Mouse (Mus musculus) megakaryocyte, adult 5-6 weeks (primary cell): ENCODE measurements around the gene Lamtor4. TPM values are rescaled to one million over a fixed set of nuclear protein-coding genes. Genes with fewer than 3 reads are reported as not detected.

Experiments used
- ATAC-seq: 2 replicates; pipeline ENCODE4 v1.8.0; 2016; ENCODE audit warnings: mild to moderate bottlenecking, inconsistent platforms; ENCODE audit not compliant: poor library complexity, severe bottlenecking
- total RNA-seq, 2 experiments: library from RNA; stranded (forward) in 1 of 2; stranded (reverse) in 1 of 2; fragments of 153-499, 151-499 nt in 1 of 2; fragments of 221-1000, 200-1000 nt in 1 of 2; gene quantifications; 2 replicates each; pipeline versions ENCODE4 v1.2.3 to v1.2.4; 2015 to 2017

Gene Lamtor4
- total RNA-seq, 2 experiments from 2014 or later: 97.6 to 187 TPM

- no peak for ATAC-seq
Observed at GRCm38 (mm10) chr5:138291638-138292037, 36.4 kb downstream of the Lamtor4 start.

- no peak for ATAC-seq
Observed at GRCm38 (mm10) chr5:138294158-138294557, 38.9 kb downstream of the Lamtor4 start.

GRCm38 (mm10) chr5:138299613-138300012 lies 44.3 kb downstream of the Lamtor4 start:
- ATAC-seq: no peak

Other genes starting within 250 kb of the Lamtor4 start
- not detected in 2 replicates for gene Smok3a, start 234.2 kb upstream of the Lamtor4 start, total RNA-seq (2015)
- gene Smok3a, start 234.2 kb upstream of the Lamtor4 start, total RNA-seq (2017): not detected in 2 replicates
- not detected in 2 replicates for gene Smok3b, start 234.1 kb upstream of the Lamtor4 start, total RNA-seq (2015)
- gene Smok3b, start 234.1 kb upstream of the Lamtor4 start, total RNA-seq (2017): not detected in 2 replicates
- gene Smok3c, start 202.3 kb upstream of the Lamtor4 start, total RNA-seq (2015): not detected in 2 replicates
- not detected in 2 replicates for gene Smok3c, start 202.3 kb upstream of the Lamtor4 start, total RNA-seq (2017)
- 16.1 TPM in 2 replicates for gene Zkscan1, start 170.4 kb upstream of the Lamtor4 start, total RNA-seq (2015)
- 13.1 and 14.2 TPM in 2 replicates for gene Zkscan1, start 170.4 kb upstream of the Lamtor4 start, total RNA-seq (2017)
- 10.3 and 12.2 TPM in 2 replicates for gene Zscan21, start 138.6 kb upstream of the Lamtor4 start, total RNA-seq (2015)
- gene Zscan21, start 138.6 kb upstream of the Lamtor4 start, total RNA-seq (2017): 7.2 and 7.7 TPM in 2 replicates
- 1.4 and 5.4 TPM in 2 replicates for gene Zfp113, start 99.7 kb upstream of the Lamtor4 start, total RNA-seq (2015)
- 2.0 and 3.5 TPM in 2 replicates for gene Zfp113, start 99.7 kb upstream of the Lamtor4 start, total RNA-seq (2017)
- gene Cops6, start 94.4 kb upstream of the Lamtor4 start, total RNA-seq (2015): 115 and 124 TPM in 2 replicates
- gene Cops6, start 94.4 kb upstream of the Lamtor4 start, total RNA-seq (2017): 34.7 and 37.8 TPM in 2 replicates
- 11.3 and 11.7 TPM in 2 replicates for gene Ap4m1, start 83.5 kb upstream of the Lamtor4 start, total RNA-seq (2015)
- 23.5 and 28.5 TPM in 2 replicates for gene Ap4m1, start 83.5 kb upstream of the Lamtor4 start, total RNA-seq (2017)
- gene Mcm7, start 83.1 kb upstream of the Lamtor4 start, total RNA-seq (2015): 114 and 128 TPM in 2 replicates
- gene Mcm7, start 83.1 kb upstream of the Lamtor4 start, total RNA-seq (2017): 184 and 191 TPM in 2 replicates
- gene Taf6, start 68.0 kb upstream of the Lamtor4 start, total RNA-seq (2015): 23.4 and 25.6 TPM in 2 replicates
- 28.5 and 41.1 TPM in 2 replicates for gene Taf6, start 68.0 kb upstream of the Lamtor4 start, total RNA-seq (2017)
- 24.0 and 25.5 TPM in 2 replicates for gene Cnpy4, start 68.0 kb upstream of the Lamtor4 start, total RNA-seq (2015)
- 41.7 and 48.3 TPM in 2 replicates for gene Cnpy4, start 68.0 kb upstream of the Lamtor4 start, total RNA-seq (2017)
- 5.3 and 6.5 TPM in 2 replicates for gene Mblac1, start 61.2 kb upstream of the Lamtor4 start, total RNA-seq (2015)
- gene Mblac1, start 61.2 kb upstream of the Lamtor4 start, total RNA-seq (2017): 4.6 and 5.8 TPM in 2 replicates
- gene Nxpe5, start 29.6 kb upstream of the Lamtor4 start, total RNA-seq (2015): 0.87 and 1.2 TPM in 2 replicates
- gene Nxpe5, start 29.6 kb upstream of the Lamtor4 start, total RNA-seq (2017): 1.4 and 2.0 TPM in 2 replicates
- 51.5 and 53.9 TPM in 2 replicates for gene BC037034, start 8.6 kb downstream of the Lamtor4 start, total RNA-seq (2015)
- 49.2 and 54.9 TPM in 2 replicates for gene BC037034, start 8.6 kb downstream of the Lamtor4 start, total RNA-seq (2017)
- not detected in 2 replicates for gene Gal3st4, start 17.4 kb downstream of the Lamtor4 start, total RNA-seq (2015)
- not detected in 2 replicates for gene Gal3st4, start 17.4 kb downstream of the Lamtor4 start, total RNA-seq (2017)
- gene Gm43720, start 24.5 kb downstream of the Lamtor4 start, total RNA-seq (2015): not detected in 2 replicates
- not detected in 2 replicates for gene Gm43720, start 24.5 kb downstream of the Lamtor4 start, total RNA-seq (2017)
- gene Gpc2, start 24.5 kb downstream of the Lamtor4 start, total RNA-seq (2015): 0.25 and 1.3 TPM in 2 replicates
- 3.1 and 3.6 TPM in 2 replicates for gene Gpc2, start 24.5 kb downstream of the Lamtor4 start, total RNA-seq (2017)
- gene Stag3, start 24.8 kb downstream of the Lamtor4 start, total RNA-seq (2015): 11.6 and 14.8 TPM in 2 replicates
- gene Stag3, start 24.8 kb downstream of the Lamtor4 start, total RNA-seq (2017): 12.5 and 26.0 TPM in 2 replicates
- gene Pvrig, start 86.5 kb downstream of the Lamtor4 start, total RNA-seq (2015): 0.50 TPM in 1 of 2 replicates, not detected in the other
- 0.11 TPM in 1 of 2 replicates, not detected in the other for gene Pvrig, start 86.5 kb downstream of the Lamtor4 start, total RNA-seq (2017)
- gene Zfp157, start 186.0 kb downstream of the Lamtor4 start, total RNA-seq (2015): 9.1 and 15.3 TPM in 2 replicates
- 10.8 and 11.1 TPM in 2 replicates for gene Zfp157, start 186.0 kb downstream of the Lamtor4 start, total RNA-seq (2017)